In genomic region chr2:135274949-135275348, GRCm38 (mm10) we compare ENCODE assay signal across 22 mouse cellular contexts.
A peak's percentile ranks its signal among the peaks of the same experiment; 100 is the strongest.
DNase-seq lines count a peak whose midpoint lies in the region; ATAC-seq and TF ChIP-seq lines count a peak whose summit lies in the region.
"Had no signal": no experiment of that assay in that cellular context is flagged by ENCODE, and none has a peak within 500 bp of the region (broad histone marks: within the 10 kb centered on the region; RNA-seq: fewer than 3 reads in every experiment).

No protein-coding gene starts in this region.

- peak; percentile 89 for DNase-seq in heart, adult 11 months
- DNase-seq in heart, postnatal 25 days (ENCODE audit: low spot score) = no peak
- DNase-seq in midbrain, embryonic 10.5 days (ENCODE audit: low spot score) = no peak
- no peak for DNase-seq in midbrain, embryonic 14.5 days
- peak; percentile 30 to 33 for DNase-seq in heart, postnatal 10 days
- DNase-seq in kidney, postnatal 36 days = peak; percentile 30 to 34
- DNase-seq in left cerebral cortex, adult 2 months (ENCODE audit: extremely low spot score in 1 of 2, low spot score in 2 of 2) = no peak
- no peak for DNase-seq in adrenal gland, postnatal 25 days
- DNase-seq: adrenal gland, postnatal 10 days; cerebellum, adult 11-12 months; layer of hippocampus, adult 9-11 months; spleen, adult 18-20 months; thymus, adult 2 months had no signal

- H3K9me3 ChIP-seq in midbrain, embryonic 10.5 days (replicated peaks) = no peaks in the 10 kb centered on the region
- no peaks in the 10 kb centered on the region for H3K9me3 ChIP-seq in midbrain, embryonic 14.5 days (ENCODE audit: control insufficient read depth, low read length)
- H3K9me3 ChIP-seq: embryonic facial prominence, embryonic 10.5 days; forebrain, embryonic 15.5 days; intestine, embryonic 15.5 days; limb, embryonic 13.5 days; midbrain, embryonic 13.5 days; stomach, embryonic 15.5 days had no signal

- no peak overlapping the region for H3K4me2 ChIP-seq in midbrain, embryonic 14.5 days (ENCODE audit: low read length)
- H3K4me2 ChIP-seq: forebrain, embryonic 15.5 days; hindbrain, embryonic 14.5 days; intestine, embryonic 15.5 days; limb, embryonic 13.5 days; midbrain, embryonic 13.5 days; stomach, embryonic 15.5 days had no signal

- peak overlapping the region; percentile 9; the same call in 1 of the 2 replicates for H3K27ac ChIP-seq in midbrain, embryonic 10.5 days (replicated peaks)
- H3K27ac ChIP-seq in midbrain, embryonic 14.5 days (replicated peaks; ENCODE audit: low read depth, low read length) = no peak overlapping the region
- H3K27ac ChIP-seq in left cerebral cortex, adult 2 months = no peak overlapping the region
- H3K27ac ChIP-seq: embryonic facial prominence, embryonic 10.5 days; forebrain, embryonic 15.5 days; hindbrain, embryonic 14.5 days; intestine, embryonic 15.5 days; limb, embryonic 13.5 days; liver, embryonic 14.5 days; midbrain, embryonic 13.5 days; stomach, embryonic 15.5 days had no signal

- H3K36me3 ChIP-seq in midbrain, embryonic 10.5 days = no peaks in the 10 kb centered on the region
- H3K36me3 ChIP-seq in midbrain, embryonic 14.5 days (ENCODE audit: control insufficient read depth, insufficient read depth, low read length) = no peaks in the 10 kb centered on the region
- H3K36me3 ChIP-seq: embryonic facial prominence, embryonic 10.5 days; forebrain, embryonic 15.5 days; intestine, embryonic 15.5 days; limb, embryonic 13.5 days; midbrain, embryonic 13.5 days; stomach, embryonic 15.5 days had no signal

- H3K9ac ChIP-seq in midbrain, embryonic 14.5 days (replicated peaks; ENCODE audit: low read length) = no peak overlapping the region
- H3K9ac ChIP-seq: forebrain, embryonic 15.5 days; hindbrain, embryonic 14.5 days; intestine, embryonic 15.5 days; limb, embryonic 13.5 days; liver, embryonic 14.5 days; midbrain, embryonic 13.5 days; stomach, embryonic 15.5 days had no signal

- H3K27me3 ChIP-seq in midbrain, embryonic 10.5 days (ENCODE audit: low read depth, poor library complexity, severe bottlenecking) = no peaks in the 10 kb centered on the region
- no peaks in the 10 kb centered on the region for H3K27me3 ChIP-seq in midbrain, embryonic 14.5 days (ENCODE audit: control insufficient read depth, insufficient read depth, low read length)
- H3K27me3 ChIP-seq: CH12.LX; forebrain, embryonic 15.5 days; intestine, embryonic 15.5 days; limb, embryonic 13.5 days; midbrain, embryonic 13.5 days; stomach, embryonic 15.5 days had no signal

- WGBS in midbrain, embryonic 10.5 days = 78% methylated on average over 5 of the region's 5 CpGs
- WGBS in midbrain, embryonic 14.5 days = 88% methylated on average over 5 of the region's 5 CpGs

- peaks cover 3% of the 10 kb centered on the region for H3K4me1 ChIP-seq in midbrain, embryonic 10.5 days
- H3K4me1 ChIP-seq in midbrain, embryonic 14.5 days (ENCODE audit: control insufficient read depth, insufficient read depth, low read length) = no peaks in the 10 kb centered on the region
- H3K4me1 ChIP-seq: embryonic facial prominence, embryonic 10.5 days; intestine, embryonic 15.5 days; limb, embryonic 13.5 days; stomach, embryonic 15.5 days had no signal

- no peak for TF ChIP-seq CTCF in left cerebral cortex, adult 2 months (IDR thresholded peaks at IDR 0.05)

- intact Hi-C loops in heart, postnatal 25 days (cut with DNase I) = no loop called here
- intact Hi-C loops in heart, postnatal 10 days (cut with DNase I) = no loop called here
- intact Hi-C loops in left cerebral cortex, adult 2 months (cut with DNase I) = no loop called here

- no peak overlapping the region for H3K4me3 ChIP-seq in midbrain, embryonic 10.5 days
- no peak overlapping the region for H3K4me3 ChIP-seq in midbrain, embryonic 14.5 days (replicated peaks; ENCODE audit: low read depth, low read length)
- no peak overlapping the region for H3K4me3 ChIP-seq in left cerebral cortex, adult 2 months
- H3K4me3 ChIP-seq: embryonic facial prominence, embryonic 10.5 days; forebrain, embryonic 15.5 days; intestine, embryonic 15.5 days; limb, embryonic 13.5 days; midbrain, embryonic 13.5 days; stomach, embryonic 15.5 days had no signal

- ATAC-seq in midbrain, embryonic 14.5 days (ENCODE audit: low FRiP score, low TSS enrichment) = no peak
- ATAC-seq: forebrain, embryonic 15.5 days; intestine, embryonic 15.5 days; midbrain, embryonic 13.5 days had no signal

Comparison
In these comparisons a context has a peak if more than half of its experiments do, and no peak if none do; other contexts are left out.
1. DNase-seq: peak in heart, adult 11 months (single experiment), heart, postnatal 10 days (2 of 2) and kidney, postnatal 36 days (2 of 2); none in heart, postnatal 25 days (single experiment), midbrain, embryonic 10.5 days (single experiment), midbrain, embryonic 14.5 days (single experiment), left cerebral cortex, adult 2 months (0 of 2) and adrenal gland, postnatal 25 days (single experiment).